Mouse (Mus musculus) left cerebral cortex, postnatal 25 days (tissue): ENCODE results near the gene Prdm2. TPM values are rescaled to one million over a fixed set of nuclear protein-coding genes. Genes with fewer than 3 reads are reported as not detected.

Experiments
- DNase-seq, 2 experiments: peaks; one replicate each; pipeline ENCODE4 v3.0.0; 2022; ENCODE audit warnings: low spot score in 2 of 2, mixed read lengths in 1 of 2
- intact Hi-C: fragments of 180-260 bp; cut with DNase I; formaldehyde crosslinking; loops from one replicate; pipeline ENCODE4 v1.15.1; 2025
- total RNA-seq, 2 experiments: library from RNA; stranded (reverse); gene quantifications; 2 replicates each; pipeline ENCODE4 v1.2.3; 2021

Prdm2 gene
- total RNA-seq, 2 experiments from 2014 or later: 39.7 to 42.3 TPM

DNA sequence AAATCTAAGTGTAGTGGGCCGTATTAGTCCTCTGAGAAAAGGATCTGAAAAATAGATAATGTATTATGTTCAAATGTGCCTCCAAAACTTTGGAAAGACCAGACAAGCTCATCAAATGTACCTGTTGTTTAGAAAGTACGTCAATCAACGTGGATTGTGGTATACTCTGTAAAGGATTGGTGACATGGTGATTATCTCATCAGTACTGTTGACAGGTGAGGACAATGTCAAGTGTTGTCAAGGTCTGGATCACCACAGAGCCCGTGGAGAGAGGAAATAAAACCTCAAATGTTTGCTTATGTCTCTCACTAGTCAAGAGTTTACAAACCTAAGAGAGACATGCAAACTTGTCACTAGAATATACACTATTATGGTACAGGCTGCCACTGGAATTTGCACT, 776 bp upstream of the Prdm2 start:
- intact Hi-C loops: loop anchor here (2.0 to 5.0 kb wide), 2 partner anchors 51 to 86 kb away; no protein-coding TSS in a partner anchor
- DNase-seq: no peak

GRCm38 (mm10) chr4:143213175-143213479, 332 bp upstream of the Prdm2 start:
- DNase-seq: no peak
- intact Hi-C loops: loop anchor here (2.0 to 5.0 kb wide), 2 partner anchors 50 to 86 kb away; no protein-coding TSS in a partner anchor

- DNase-seq: peak; percentile 30 to 56
- intact Hi-C loops: loop anchor here (2.0 to 5.0 kb wide), 2 partner anchors 49 to 84 kb away; no protein-coding TSS in a partner anchor
Measured at GRCm38 (mm10) chr4:143211584-143212340, 1.0 kb downstream of the Prdm2 start.

DNA sequence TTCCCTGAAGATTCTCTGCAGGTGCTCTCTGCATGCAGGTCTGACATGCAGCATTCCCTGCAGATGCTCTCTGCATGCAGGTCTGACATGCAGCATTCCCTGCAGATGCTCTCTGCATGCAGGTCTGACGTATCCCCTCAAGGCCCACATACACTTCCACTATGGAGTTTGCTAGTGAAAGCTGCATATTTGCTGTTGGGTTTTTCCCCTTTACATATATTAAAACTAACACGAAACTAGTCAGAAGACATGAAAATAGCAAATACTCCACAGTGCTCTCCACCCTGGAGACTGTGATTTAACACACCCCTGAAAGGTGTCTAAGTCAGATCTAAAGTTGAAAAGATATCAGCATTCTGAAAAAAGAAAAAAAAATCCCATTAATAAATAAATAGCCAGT, 2.8 kb downstream of the Prdm2 start:
- DNase-seq: no peak
- intact Hi-C loops: loop anchor here (5.0 kb wide), 1 partner anchor 83 kb away; no protein-coding TSS in a partner anchor

DNA sequence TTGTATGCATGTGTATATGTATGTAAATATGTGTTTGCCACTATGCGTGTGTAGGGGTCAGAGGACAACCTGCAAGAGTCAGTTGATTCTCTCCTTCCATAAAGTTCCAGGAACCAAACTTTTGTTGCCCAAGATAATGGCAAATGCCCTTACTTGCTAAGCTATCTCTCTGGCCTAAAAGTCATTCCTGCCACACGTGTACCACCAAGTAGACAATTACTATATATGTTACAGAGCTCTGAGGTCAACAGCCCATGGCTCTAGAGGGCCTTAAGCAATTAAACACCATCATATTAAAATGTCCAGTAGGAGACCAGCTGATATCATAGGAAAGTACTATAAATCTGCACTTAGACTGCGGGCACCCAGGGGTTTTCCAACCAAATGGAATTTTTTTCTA, 10.1 kb downstream of the Prdm2 start:
- DNase-seq: no peak
- intact Hi-C loops: no loop called here

- DNase-seq: no peak
- intact Hi-C loops: no loop called here
Measured at GRCm38 (mm10) chr4:143198371-143198770, 14.4 kb downstream of the Prdm2 start.

GRCm38 (mm10) chr4:143197845-143198356, 14.9 kb downstream of the Prdm2 start:
- DNase-seq: no peak
- intact Hi-C loops: no loop called here

DNA sequence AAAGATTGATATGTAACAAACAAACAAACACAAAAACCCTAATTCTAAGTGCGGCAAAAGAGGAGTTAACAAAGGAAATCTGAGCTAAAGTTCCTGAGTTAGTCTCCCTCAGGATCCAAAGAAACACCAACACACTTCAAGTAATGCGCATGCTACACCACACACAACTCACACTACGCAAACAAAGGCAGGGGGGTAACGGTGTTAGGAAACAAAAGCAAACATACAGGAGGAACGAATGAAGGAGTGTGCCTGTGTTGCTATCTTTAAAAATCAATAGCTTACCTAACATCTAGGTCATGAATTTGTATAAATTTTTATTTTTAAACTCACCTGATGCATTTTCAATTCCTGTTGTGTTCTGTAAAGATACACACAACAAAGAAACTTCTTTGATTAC, 18.5 kb downstream of the Prdm2 start:
- intact Hi-C loops: no loop called here
- DNase-seq: no peak

DNA sequence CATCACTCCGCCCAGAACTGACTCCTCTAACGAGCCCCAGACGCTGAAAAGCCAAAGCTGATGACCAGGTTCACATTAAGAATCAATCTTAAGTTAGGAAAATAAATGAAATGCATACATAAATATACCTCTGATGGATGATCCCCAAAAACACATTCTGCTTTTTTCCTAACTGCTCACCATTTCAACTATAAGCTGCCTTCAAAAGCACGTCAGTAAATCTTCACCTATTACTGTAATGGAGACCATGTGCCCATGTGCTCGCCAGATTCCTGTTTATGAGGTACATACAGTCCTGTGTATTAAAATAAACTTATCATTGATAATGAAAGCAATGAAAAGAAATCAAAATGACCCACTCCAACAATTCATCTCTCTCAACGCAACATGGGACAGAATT, 19.6 kb downstream of the Prdm2 start:
- intact Hi-C loops: no loop called here
- no peak for DNase-seq

DNA sequence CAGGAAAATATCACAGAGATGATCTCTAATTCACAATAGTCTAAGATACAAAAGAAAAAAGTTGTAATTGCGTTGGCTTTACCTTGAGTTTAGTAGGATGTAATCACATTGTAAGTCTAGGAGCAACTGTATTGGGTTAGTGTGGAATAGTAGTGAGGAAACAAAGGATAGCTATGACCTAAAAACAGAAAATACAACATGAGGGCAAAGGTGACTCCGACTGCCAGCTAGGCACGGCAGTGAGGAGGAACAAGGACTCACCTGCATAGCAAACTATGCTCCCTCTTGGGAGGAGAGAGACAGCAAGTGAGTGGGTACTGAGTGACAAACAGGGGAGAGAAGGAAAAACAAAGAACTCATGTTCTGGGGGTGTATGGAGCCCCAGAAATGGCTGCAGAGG, 21.0 kb downstream of the Prdm2 start:
- DNase-seq: no peak
- intact Hi-C loops: no loop called here

GRCm38 (mm10) chr4:143190657-143191056, 22.1 kb downstream of the Prdm2 start:
- intact Hi-C loops: no loop called here
- no peak for DNase-seq

GRCm38 (mm10) chr4:143188571-143189191, 24.1 kb downstream of the Prdm2 start:
- no peak for DNase-seq
- intact Hi-C loops: no loop called here

DNA sequence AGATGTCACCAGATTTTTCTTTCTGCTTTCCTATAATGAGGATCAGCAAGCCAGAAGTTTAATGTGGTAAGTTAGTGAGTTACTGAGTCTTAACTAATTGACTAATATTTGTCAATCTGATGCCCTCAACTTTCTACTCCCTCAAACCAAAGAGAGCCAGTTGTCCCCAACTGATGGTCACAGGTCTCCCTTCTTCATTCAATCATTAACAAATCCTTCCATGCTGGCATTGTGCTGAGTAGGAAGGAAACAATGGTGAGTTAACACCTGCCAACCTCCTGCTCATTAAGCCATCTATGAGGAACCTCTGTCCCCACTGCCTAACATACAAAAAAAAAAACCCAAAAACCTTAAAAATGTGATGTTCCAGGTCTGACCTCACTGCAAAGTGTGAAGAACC, 26.7 kb downstream of the Prdm2 start:
- intact Hi-C loops: no loop called here
- no peak for DNase-seq

DNA sequence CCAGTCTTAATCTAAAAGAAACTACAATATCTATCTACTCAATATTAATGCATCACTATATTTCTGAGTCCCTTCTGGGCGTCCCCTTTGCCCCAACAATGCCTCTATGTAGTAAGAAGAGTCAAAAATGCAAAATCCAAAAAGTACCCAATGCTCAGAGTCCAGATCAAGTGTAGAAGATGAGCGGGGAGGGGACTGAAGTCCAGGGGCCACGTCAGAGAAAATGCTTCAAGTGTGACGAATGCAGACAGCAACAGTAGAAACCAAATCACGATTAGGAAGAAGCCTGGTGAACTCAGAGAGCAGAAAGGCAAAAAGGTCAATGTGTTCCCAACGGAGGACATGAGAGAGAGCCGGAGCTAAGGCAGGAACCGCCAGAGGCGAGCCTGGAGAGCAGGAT, 27.3 kb downstream of the Prdm2 start:
- intact Hi-C loops: no loop called here
- DNase-seq: no peak

DNA sequence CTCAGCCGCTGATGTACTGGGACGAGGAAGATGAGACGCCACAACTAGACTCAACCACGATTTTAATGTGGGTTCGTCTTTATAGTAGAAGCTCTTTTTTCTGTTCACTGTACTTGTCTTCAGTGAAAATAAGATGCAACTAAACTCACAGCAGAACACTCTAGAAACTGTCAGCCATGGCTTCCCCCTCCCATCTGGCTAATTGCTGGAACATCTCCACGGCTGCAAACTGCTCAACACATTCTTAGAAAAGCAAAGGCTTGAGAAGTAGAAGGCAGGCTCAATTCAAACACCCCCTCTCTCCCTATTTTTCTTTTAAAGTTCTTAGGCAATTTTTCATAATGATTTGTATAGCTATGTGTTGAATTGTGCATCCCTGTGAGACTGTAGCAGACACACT, 29.7 kb downstream of the Prdm2 start:
- DNase-seq: peak; percentile 61 to 85
- intact Hi-C loops: no loop called here

DNA sequence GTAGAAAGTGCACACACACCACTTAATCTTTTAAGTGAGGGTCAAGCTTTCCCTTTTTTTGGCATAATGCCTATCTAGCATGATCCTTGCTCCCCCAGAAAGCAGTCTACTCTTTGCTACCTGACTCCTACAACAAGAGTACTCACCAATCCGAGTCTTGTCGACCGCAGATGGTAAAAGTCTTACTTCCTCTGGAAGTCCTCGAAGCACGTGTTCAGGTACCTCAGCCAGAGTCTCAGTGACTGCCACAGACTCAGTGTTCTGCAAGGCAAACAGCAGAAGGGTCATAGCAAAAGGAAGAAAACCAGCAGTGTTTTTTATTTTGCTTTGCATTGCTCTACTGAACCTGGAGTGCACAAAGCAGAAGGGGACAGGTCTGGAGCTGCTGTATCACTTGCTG, 32.1 kb downstream of the Prdm2 start:
- intact Hi-C loops: no loop called here
- DNase-seq: no peak

DNA sequence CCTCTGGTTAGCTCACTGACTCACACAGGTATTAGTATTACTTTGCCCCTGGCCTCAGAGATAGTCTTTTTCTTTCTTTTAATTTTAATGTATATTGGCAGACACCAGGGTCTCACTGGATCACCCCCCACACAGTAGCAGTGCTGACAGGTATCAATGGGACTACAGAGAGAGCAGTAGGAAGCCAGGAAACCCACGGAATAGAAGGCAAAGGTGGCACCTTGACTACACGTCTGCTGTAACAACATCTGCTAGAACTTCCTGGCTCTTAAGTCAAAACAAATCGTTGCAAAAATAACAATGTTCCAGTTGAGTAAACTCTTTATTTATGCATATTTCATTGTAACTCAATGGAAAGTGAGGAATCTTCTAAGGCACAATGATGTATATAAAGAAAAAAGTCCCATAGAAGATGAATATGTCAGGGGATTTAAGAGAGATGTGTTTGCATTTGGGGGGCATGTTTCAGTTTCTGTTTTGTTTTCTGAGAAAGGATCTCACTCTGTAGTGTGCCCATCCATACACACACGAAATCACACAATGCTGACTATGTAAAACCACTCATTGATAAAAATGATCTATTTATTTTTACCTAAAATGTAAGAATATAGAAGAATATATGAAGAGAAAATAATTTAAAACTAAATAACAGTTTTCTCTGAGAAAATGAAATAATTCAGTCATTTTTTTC, 41.0 kb downstream of the Prdm2 start:
- no peak for DNase-seq
- intact Hi-C loops: no loop called here

DNA sequence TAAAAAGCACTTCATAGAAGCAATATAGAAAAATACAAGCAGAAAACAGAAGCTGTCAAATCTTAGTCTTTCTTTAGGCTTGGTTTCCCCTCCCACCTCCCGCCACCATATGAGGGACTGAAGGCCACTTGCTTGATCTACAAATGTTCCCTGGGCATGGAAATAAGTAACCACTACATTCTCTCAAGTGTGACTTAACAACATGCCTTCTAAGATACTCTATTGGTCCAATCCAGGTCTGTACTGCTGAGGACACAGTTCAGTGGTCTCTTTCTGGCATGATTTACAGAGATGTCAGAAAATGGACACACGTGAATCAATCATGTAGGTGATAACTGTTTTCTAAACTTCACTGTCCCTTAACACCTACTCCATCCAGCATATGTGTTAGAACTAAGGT, 42.5 kb downstream of the Prdm2 start:
- no peak for DNase-seq
- intact Hi-C loops: no loop called here

- no peak for DNase-seq
- intact Hi-C loops: no loop called here
Measured at GRCm38 (mm10) chr4:143168093-143168492, 44.7 kb downstream of the Prdm2 start.

DNA sequence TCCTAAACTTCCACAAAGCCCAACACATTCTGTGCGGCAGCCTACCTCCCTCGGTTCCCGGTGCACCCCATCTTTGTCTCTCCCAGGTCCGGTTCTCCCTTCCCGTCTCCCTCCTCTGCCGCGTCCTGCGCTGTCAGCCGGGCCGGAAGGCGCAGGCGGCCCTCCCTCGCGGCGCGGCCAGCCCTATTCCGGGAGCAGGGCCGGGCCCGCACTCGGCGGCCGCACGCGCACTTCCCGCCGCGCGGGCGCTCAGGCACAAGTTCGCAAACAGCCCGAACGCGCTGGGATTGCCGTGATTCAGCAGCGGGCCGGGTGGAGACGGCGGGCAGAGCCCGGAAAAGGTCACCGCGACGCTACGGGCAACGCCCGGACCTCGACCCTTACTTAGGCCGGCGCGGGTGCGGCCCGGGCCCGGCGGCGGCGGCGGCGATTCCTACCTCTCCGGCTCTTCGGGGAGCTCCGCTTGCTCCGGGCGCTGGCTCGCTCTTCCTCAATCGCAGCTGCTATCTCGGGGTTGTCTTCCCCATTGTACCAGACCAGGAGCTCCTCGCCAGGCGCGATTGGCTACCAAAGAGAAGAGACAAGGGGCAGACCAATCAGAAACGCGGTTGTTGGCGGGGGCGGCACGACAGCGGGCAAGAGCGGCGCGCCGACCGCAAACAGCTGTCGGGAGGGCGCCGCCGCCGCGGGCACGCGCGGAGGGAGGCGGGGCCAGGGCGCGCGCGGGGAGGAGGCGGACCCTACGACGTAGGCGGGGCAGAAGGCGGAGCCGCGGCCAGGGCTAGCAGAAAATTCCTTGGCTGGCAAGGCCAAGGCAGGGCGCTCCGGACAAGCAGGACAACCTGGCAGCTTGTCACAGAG, 50.9 kb downstream of the Prdm2 start:
- intact Hi-C loops: loop anchor here (2.0 to 5.0 kb wide), 2 partner anchors 35 to 51 kb away; partner anchors contain the start of gene Prdm2
- DNase-seq: peak; percentile 99 to 100
